Mouse (Mus musculus): ENCODE measurements at regions not wholly inside any gene's neighbourhood (a gene's known extent, or its start where the extent isn't known, plus 50 kb on each side); places are given as distances from the start of the nearest gene placed in this dataset.
A peak's percentile ranks its signal among the peaks of the same experiment; 100 is the strongest.

DNA sequence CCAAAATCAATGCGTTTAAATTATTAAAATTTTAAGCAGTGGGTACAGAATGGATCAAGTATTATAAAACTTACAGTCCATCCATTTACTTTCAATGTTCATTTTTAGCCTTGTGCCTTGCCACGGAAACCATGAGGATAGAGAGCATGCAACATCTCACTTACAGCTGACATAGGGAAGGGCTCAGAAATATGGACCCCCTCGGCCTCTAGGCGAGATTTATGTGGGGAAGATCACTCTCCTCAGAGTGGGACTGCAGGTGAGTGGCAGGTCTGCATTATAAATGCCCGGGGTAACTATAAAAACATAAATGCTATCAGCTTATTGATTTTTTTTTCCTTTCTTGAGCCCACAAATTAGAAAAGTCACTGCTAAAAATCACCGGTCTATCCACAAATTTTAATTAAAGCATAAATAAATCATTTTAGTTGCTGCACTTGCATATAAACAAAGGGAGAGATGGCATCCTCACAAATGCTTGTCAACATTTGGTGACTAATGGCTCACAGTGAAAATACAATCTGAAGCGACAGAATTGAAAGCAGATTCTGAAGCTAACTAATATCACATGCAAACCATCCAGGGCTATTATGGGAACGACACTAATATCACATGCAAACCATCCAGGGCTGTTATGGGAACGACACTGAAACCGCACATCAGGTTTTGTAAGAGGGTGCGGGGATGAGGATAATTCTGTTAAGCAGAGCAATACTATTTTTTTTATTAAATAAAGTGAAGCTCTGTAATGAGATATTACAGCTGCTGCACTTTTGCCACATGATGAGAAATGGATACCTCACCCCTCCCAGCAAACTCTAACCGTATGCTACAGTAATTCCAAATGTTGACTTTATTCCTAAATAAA, 201.7 kb downstream of the Tm2d1 start:
- Histone ChIP-seq H3K36me3 (ENCODE audit: insufficient read depth, low read length) (no peaks in the 10 kb centered on the region), H3K27ac (no peak overlapping the region), H3K9me3 (replicated peaks; ENCODE audit: low read length) (no peaks in the 10 kb centered on the region), H3K4me3 (replicated peaks; ENCODE audit: low read depth, low read length) (no peak overlapping the region), H3K9ac (ENCODE audit: low read depth, low read length) (no peak overlapping the region), H3K4me1 (replicated peaks; ENCODE audit: insufficient read depth, low read length) (no peaks in the 10 kb centered on the region), H3K4me2 (ENCODE audit: low read length) (no peak overlapping the region), H3K27me3 (ENCODE audit: insufficient read depth, low read length) (no peaks in the 10 kb centered on the region)
- ATAC-seq (replicated peaks; ENCODE audit: low FRiP score, low read depth) (no peak), DNase-seq (ENCODE audit: low spot score) (no peak)
- TF ChIP-seq CTCF (IDR thresholded peaks at IDR 0.05; ENCODE audit: low read depth), result no peak
- 63% methylated on average over 12 of the region's 12 CpGs for WGBS

DNA sequence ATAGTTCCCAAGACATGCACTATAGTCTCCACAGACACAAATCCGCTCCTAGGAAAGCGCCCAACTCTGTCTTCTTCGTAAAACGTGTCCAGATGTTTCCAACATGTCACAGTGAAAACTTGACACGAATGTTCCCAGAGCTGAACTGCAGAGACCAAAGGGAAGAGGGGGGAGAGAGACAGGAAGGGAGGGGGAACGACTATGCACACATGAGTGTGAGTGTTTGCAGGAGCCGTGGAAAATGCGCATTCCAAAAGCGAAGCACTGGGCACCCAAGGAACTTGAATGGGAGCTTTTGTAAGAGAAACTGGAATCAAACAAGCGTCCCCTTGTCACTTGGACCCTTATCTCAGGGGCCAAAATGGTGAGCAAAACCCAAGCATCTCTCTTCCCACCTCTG, 202.8 kb downstream of the Tm2d1 start:
- Histone ChIP-seq H3K9ac (ENCODE audit: low read depth, low read length) (no peak overlapping the region), H3K4me2 (ENCODE audit: low read length) (no peak overlapping the region), H3K27ac (no peak overlapping the region), H3K4me3 (replicated peaks; ENCODE audit: low read depth, low read length) (no peak overlapping the region), H3K27me3 (ENCODE audit: insufficient read depth, low read length) (no peaks in the 10 kb centered on the region), H3K4me1 (replicated peaks; ENCODE audit: insufficient read depth, low read length) (no peaks in the 10 kb centered on the region), H3K36me3 (ENCODE audit: insufficient read depth, low read length) (no peaks in the 10 kb centered on the region), H3K9me3 (replicated peaks; ENCODE audit: low read length) (no peaks in the 10 kb centered on the region)
- no peak for TF ChIP-seq CTCF (IDR thresholded peaks at IDR 0.05; ENCODE audit: low read depth)
- DNase-seq (ENCODE audit: low spot score) (peak; percentile 29), ATAC-seq (replicated peaks; ENCODE audit: low FRiP score, low read depth) (no peak)
- 55% methylated on average over 10 of the region's 10 CpGs for WGBS
